ENCODE assay signal across 10 mouse cellular contexts in genomic region chr3:51532282-51532620, GRCm38 (mm10). TPM values are rescaled to one million over a fixed set of nuclear protein-coding genes. Genes with fewer than 3 reads are reported as not detected.
A peak's percentile ranks its signal among the peaks of the same experiment; 100 is the strongest.
DNase-seq lines count a peak whose midpoint lies in the region; ATAC-seq and TF ChIP-seq lines count a peak whose summit lies in the region.
"Had no signal": no experiment of that assay in that cellular context is flagged by ENCODE, and none has a peak within 500 bp of the region (broad histone marks: within the 10 kb centered on the region; RNA-seq: fewer than 3 reads in every experiment).

No protein-coding gene starts in this region.

- H3K27ac ChIP-seq in embryonic facial prominence, embryonic 14.5 days (replicated peaks; ENCODE audit: low read depth, low read length), result no peak overlapping the region
- no peak overlapping the region for H3K27ac ChIP-seq in embryonic facial prominence, embryonic 10.5 days (replicated peaks)
- H3K27ac ChIP-seq in left cerebral cortex, adult 2 months, result peak overlapping the region; percentile 47; the same call in 1 of the 2 replicates
- H3K27ac ChIP-seq in forebrain, postnatal 0 days (ENCODE audit: low read depth, low read length), result peak overlapping the region; percentile 59
- H3K27ac ChIP-seq in midbrain, embryonic 15.5 days, result peak overlapping the region; percentile 42; the same call in 1 of the 2 replicates
- H3K27ac ChIP-seq: midbrain, embryonic 12.5 days had no signal

- peaks cover 88% of the 10 kb centered on the region for H3K36me3 ChIP-seq in embryonic facial prominence, embryonic 14.5 days (ENCODE audit: control insufficient read depth, insufficient read depth, low read length)
- H3K36me3 ChIP-seq in embryonic facial prominence, embryonic 10.5 days (replicated peaks), result peaks cover 98% of the 10 kb centered on the region
- peaks cover 82% of the 10 kb centered on the region for H3K36me3 ChIP-seq in forebrain, postnatal 0 days (ENCODE audit: insufficient read depth)
- peaks cover 30% of the 10 kb centered on the region for H3K36me3 ChIP-seq in midbrain, embryonic 15.5 days (replicated peaks)

- TF ChIP-seq CTCF in left cerebral cortex, adult 2 months (IDR thresholded peaks at IDR 0.05), result no peak
- no peak for TF ChIP-seq CTCF in forebrain, postnatal 0 days (IDR thresholded peaks at IDR 0.05; ENCODE audit: low read depth)

- intact Hi-C loops in left cerebral cortex, adult 2 months (cut with DNase I), result no loop called here
- intact Hi-C loops in left cerebral cortex, postnatal 10 days (cut with DNase I), result no loop called here

- H3K27me3 ChIP-seq in embryonic facial prominence, embryonic 14.5 days (replicated peaks; ENCODE audit: control insufficient read depth, insufficient read depth, low read length), result no peaks in the 10 kb centered on the region
- no peaks in the 10 kb centered on the region for H3K27me3 ChIP-seq in embryonic facial prominence, embryonic 10.5 days (replicated peaks; ENCODE audit: low read depth, poor library complexity, severe bottlenecking)
- H3K27me3 ChIP-seq in forebrain, postnatal 0 days (ENCODE audit: insufficient read depth, low read length), result no peaks in the 10 kb centered on the region
- H3K27me3 ChIP-seq in midbrain, embryonic 15.5 days (replicated peaks), result no peaks in the 10 kb centered on the region
- H3K27me3 ChIP-seq: midbrain, embryonic 12.5 days had no signal

- DNase-seq in embryonic facial prominence, embryonic 14.5 days (ENCODE audit: low spot score), result no peak
- DNase-seq in embryonic facial prominence, embryonic 10.5 days (ENCODE audit: low spot score), result no peak
- DNase-seq in left cerebral cortex, adult 2 months (ENCODE audit: extremely low spot score in 1 of 2, low spot score in 2 of 2), result no peak
- no peak for DNase-seq in left cerebral cortex, postnatal 10 days (ENCODE audit: extremely low spot score in 1 of 2, low spot score in 2 of 2)
- no peak for DNase-seq in forebrain, postnatal 0 days
- no peak for DNase-seq in right cerebral cortex, postnatal 36 days (ENCODE audit: low spot score in 2 of 2)

- 0 out of 2 replicates have a peak, but pooled peaks have one; percentile 15 for ATAC-seq in embryonic facial prominence, embryonic 14.5 days (ENCODE audit: low read depth)
- peak; percentile 26; the same call in 1 of the 2 replicates for ATAC-seq in forebrain, postnatal 0 days
- ATAC-seq in midbrain, embryonic 15.5 days (replicated peaks), result no peak; the same call in 1 of the 2 replicates
- no peak for ATAC-seq in erythroid progenitor cell, adult 5-6 weeks (replicated peaks; ENCODE audit: low FRiP score, poor library complexity, severe bottlenecking)
- ATAC-seq: inflammation-experienced regulatory T-cells, adult 6 months had no signal

- H3K4me2 ChIP-seq in embryonic facial prominence, embryonic 14.5 days (ENCODE audit: low read depth, low read length), result no peak overlapping the region
- no peak overlapping the region for H3K4me2 ChIP-seq in forebrain, postnatal 0 days (ENCODE audit: low read depth)
- no peak overlapping the region for H3K4me2 ChIP-seq in midbrain, embryonic 15.5 days
- H3K4me2 ChIP-seq: midbrain, embryonic 12.5 days had no signal

- no peaks in the 10 kb centered on the region for H3K9me3 ChIP-seq in embryonic facial prominence, embryonic 14.5 days (ENCODE audit: control insufficient read depth, low read length)
- no peaks in the 10 kb centered on the region for H3K9me3 ChIP-seq in embryonic facial prominence, embryonic 10.5 days
- no peaks in the 10 kb centered on the region for H3K9me3 ChIP-seq in forebrain, postnatal 0 days (ENCODE audit: low read length)
- no peaks in the 10 kb centered on the region for H3K9me3 ChIP-seq in midbrain, embryonic 15.5 days
- H3K9me3 ChIP-seq: midbrain, embryonic 12.5 days had no signal

- H3K4me1 ChIP-seq in embryonic facial prominence, embryonic 14.5 days (ENCODE audit: control insufficient read depth, insufficient read depth, low read length), result no peaks in the 10 kb centered on the region
- H3K4me1 ChIP-seq in embryonic facial prominence, embryonic 10.5 days, result no peaks in the 10 kb centered on the region
- no peaks in the 10 kb centered on the region for H3K4me1 ChIP-seq in forebrain, postnatal 0 days (ENCODE audit: insufficient read depth)
- no peaks in the 10 kb centered on the region for H3K4me1 ChIP-seq in midbrain, embryonic 15.5 days
- H3K4me1 ChIP-seq: midbrain, embryonic 12.5 days had no signal

- H3K4me3 ChIP-seq in embryonic facial prominence, embryonic 14.5 days (ENCODE audit: low read depth, low read length), result no peak overlapping the region
- no peak overlapping the region for H3K4me3 ChIP-seq in embryonic facial prominence, embryonic 10.5 days
- no peak overlapping the region for H3K4me3 ChIP-seq in left cerebral cortex, adult 2 months
- H3K4me3 ChIP-seq in forebrain, postnatal 0 days (ENCODE audit: low read depth, low read length), result no peak overlapping the region
- H3K4me3 ChIP-seq in midbrain, embryonic 15.5 days, result no peak overlapping the region
- H3K4me3 ChIP-seq: midbrain, embryonic 12.5 days had no signal

- WGBS in embryonic facial prominence, embryonic 14.5 days, result 78% methylated on average over 5 of the region's 5 CpGs
- 91% methylated on average over 5 of the region's 5 CpGs for WGBS in embryonic facial prominence, embryonic 10.5 days
- 61% methylated on average over 5 of the region's 5 CpGs for WGBS in forebrain, postnatal 0 days
- WGBS in midbrain, embryonic 15.5 days, result 77% methylated on average over 5 of the region's 5 CpGs

- H3K9ac ChIP-seq in embryonic facial prominence, embryonic 14.5 days (ENCODE audit: low read depth, low read length), result no peak overlapping the region
- no peak overlapping the region for H3K9ac ChIP-seq in forebrain, postnatal 0 days
- H3K9ac ChIP-seq in midbrain, embryonic 15.5 days, result no peak overlapping the region
- H3K9ac ChIP-seq: midbrain, embryonic 12.5 days had no signal

RNA-seq across cellular contexts. Expression of gene Setd7, which starts 28.4 kb away (rescaled TPM):
- 6.2 and 7.3 TPM in 2 replicates for polyA plus RNA-seq in embryonic facial prominence, embryonic 14.5 days (2014; fragmentation: Nextera tagmentation; extraction: Ambion mirVana)
- 4.2 and 5.1 TPM in 2 replicates for polyA plus RNA-seq in embryonic facial prominence, embryonic 10.5 days (2016; fragmentation: Nextera tagmentation; extraction: Ambion mirVana)
- total RNA-seq in left cerebral cortex, adult 2 months (2021), result 100 to 1,000 TPM; 133 to 143 TPM
- 10 to 100 TPM; 50.8 to 53.3 TPM for total RNA-seq in left cerebral cortex, postnatal 10 days (2021)
- 15.2 and 22.8 TPM in 2 replicates for total RNA-seq in forebrain, postnatal 0 days (2014; rRNA removed)
- 0.92 and 2.1 TPM in 2 replicates for polyA plus RNA-seq in forebrain, postnatal 0 days (2015; fragmentation: Nextera tagmentation; extraction: Ambion mirVana)
- 3.4 and 3.7 TPM in 2 replicates for polyA plus RNA-seq in midbrain, embryonic 15.5 days (2015; fragmentation: Nextera tagmentation; extraction: Ambion mirVana)
- total RNA-seq in erythroid progenitor cell, adult 5-6 weeks (2015; ENCODE audit: low replicate concordance), result 5.9 and 9.4 TPM in 2 replicates
- 1.6 and 3.3 TPM in 2 replicates for total RNA-seq in erythroid progenitor cell, adult 5-6 weeks (2017; ENCODE audit: low replicate concordance)

RNA-seq across cellular contexts. Expression of gene Rab33b, which starts 48.5 kb away (rescaled TPM):
- 25.8 and 29.0 TPM in 2 replicates for polyA plus RNA-seq in embryonic facial prominence, embryonic 14.5 days (2014; fragmentation: Nextera tagmentation; extraction: Ambion mirVana)
- 14.2 and 15.3 TPM in 2 replicates for polyA plus RNA-seq in embryonic facial prominence, embryonic 10.5 days (2016; fragmentation: Nextera tagmentation; extraction: Ambion mirVana)
- 10 to 100 TPM; 19.2 to 20.8 TPM for total RNA-seq in left cerebral cortex, adult 2 months (2021)
- 10 to 100 TPM; 24.8 to 29.1 TPM for total RNA-seq in left cerebral cortex, postnatal 10 days (2021)
- 41.0 and 47.9 TPM in 2 replicates for total RNA-seq in forebrain, postnatal 0 days (2014; rRNA removed)
- polyA plus RNA-seq in forebrain, postnatal 0 days (2015; fragmentation: Nextera tagmentation; extraction: Ambion mirVana), result 31.3 and 32.8 TPM in 2 replicates
- polyA plus RNA-seq in midbrain, embryonic 15.5 days (2015; fragmentation: Nextera tagmentation; extraction: Ambion mirVana), result 27.9 and 28.4 TPM in 2 replicates
- 2.5 and 5.4 TPM in 2 replicates for total RNA-seq in erythroid progenitor cell, adult 5-6 weeks (2015; ENCODE audit: low replicate concordance)
- total RNA-seq in erythroid progenitor cell, adult 5-6 weeks (2017; ENCODE audit: low replicate concordance), result 2.2 and 2.9 TPM in 2 replicates

Comparison
In these comparisons a context has a peak if more than half of its experiments do, and no peak if none do; other contexts are left out.
1. ATAC-seq: peak in embryonic facial prominence, embryonic 14.5 days (single experiment) and forebrain, postnatal 0 days (single experiment); none in midbrain, embryonic 15.5 days (single experiment) and erythroid progenitor cell, adult 5-6 weeks (single experiment).
2. H3K27ac ChIP-seq: peak in left cerebral cortex, adult 2 months (single experiment), forebrain, postnatal 0 days (single experiment) and midbrain, embryonic 15.5 days (single experiment); none in embryonic facial prominence, embryonic 14.5 days (single experiment) and embryonic facial prominence, embryonic 10.5 days (single experiment).